Mouse (Mus musculus): ENCODE data around the gene Sept1.

GRCm38 (mm10) chr7:127220440-127220839 lies 12.5 kb downstream of the Sept1 start:
- TF ChIP-seq CTCF (IDR thresholded peaks at IDR 0.05; ENCODE audit: borderline replicate concordance, insufficient read depth, low read depth, low read length) (no peak), POLR2A (IDR thresholded peaks at IDR 0.05; ENCODE audit: borderline replicate concordance, insufficient read depth, low read length) (no peak)

All from cerebellum, adult 2 months (tissue).